ENCODE assay signal across 11 mouse cellular contexts in the genomic region with DNA sequence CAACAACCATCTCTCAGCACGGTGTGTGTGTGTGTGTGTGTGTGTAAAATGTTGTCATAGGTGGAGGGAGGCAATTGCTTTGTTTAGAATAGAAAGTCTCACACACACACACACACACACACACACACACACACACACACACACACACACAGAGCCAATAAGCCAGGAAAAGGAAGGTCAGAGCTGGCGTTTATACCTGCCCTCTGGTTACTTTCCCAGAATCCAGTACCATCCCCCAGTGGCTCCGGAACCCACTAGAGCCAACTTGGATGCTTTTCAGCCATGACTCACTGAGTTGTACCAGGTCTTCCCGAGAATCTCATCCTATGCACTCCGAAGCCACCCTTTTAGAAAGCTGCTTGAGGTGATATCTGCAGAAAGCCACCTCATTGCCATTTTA.
A peak's percentile ranks its signal among the peaks of the same experiment; 100 is the strongest.
DNase-seq lines count a peak whose midpoint lies in the region; ATAC-seq and TF ChIP-seq lines count a peak whose summit lies in the region.
"Had no signal": no experiment of that assay in that cellular context is flagged by ENCODE, and none has a peak within 500 bp of the region (broad histone marks: within the 10 kb centered on the region; RNA-seq: fewer than 3 reads in every experiment).

No protein-coding gene starts in this region.

- no peak overlapping the region for H3K4me2 ChIP-seq in heart, embryonic 16.5 days (ENCODE audit: low read depth, low read length)
- no peak overlapping the region for H3K4me2 ChIP-seq in forebrain, embryonic 13.5 days
- H3K4me2 ChIP-seq: forebrain, embryonic 15.5 days; stomach, embryonic 15.5 days had no signal

- H3K4me3 ChIP-seq in heart, adult 2 months, result no peak overlapping the region
- no peak overlapping the region for H3K4me3 ChIP-seq in heart, embryonic 10.5 days
- H3K4me3 ChIP-seq in heart, embryonic 16.5 days (ENCODE audit: low read length), result no peak overlapping the region
- H3K4me3 ChIP-seq in forebrain, embryonic 13.5 days, result no peak overlapping the region
- H3K4me3 ChIP-seq: forebrain, embryonic 15.5 days; stomach, embryonic 15.5 days had no signal

- peak; percentile 35 to 63 for DNase-seq in heart, adult 2 months
- DNase-seq in heart, embryonic 10.5 days (ENCODE audit: low spot score), result no peak
- peak; percentile 76 for DNase-seq in cerebellum, adult 11 months
- peak; percentile 58 for DNase-seq in lung, postnatal 14 days
- DNase-seq: liver, postnatal 0 days had no signal

- 11% methylated on average over 5 of the region's 5 CpGs for WGBS in heart, adult 2 months
- WGBS in heart, embryonic 10.5 days, result 71% methylated on average over 5 of the region's 5 CpGs
- WGBS in heart, embryonic 16.5 days, result 57% methylated on average over 5 of the region's 5 CpGs
- 81% methylated on average over 5 of the region's 5 CpGs for WGBS in forebrain, embryonic 13.5 days

- H3K27me3 ChIP-seq in heart, adult 2 months (ENCODE audit: control insufficient read depth, insufficient read depth, low read length), result no peaks in the 10 kb centered on the region
- H3K27me3 ChIP-seq in heart, embryonic 10.5 days (ENCODE audit: insufficient read depth, poor library complexity, severe bottlenecking), result no peaks in the 10 kb centered on the region
- H3K27me3 ChIP-seq in heart, embryonic 16.5 days (ENCODE audit: control insufficient read depth, insufficient read depth, low read length), result no peaks in the 10 kb centered on the region
- H3K27me3 ChIP-seq in forebrain, embryonic 13.5 days, result no peaks in the 10 kb centered on the region
- H3K27me3 ChIP-seq: forebrain, embryonic 15.5 days; stomach, embryonic 15.5 days had no signal

- no peaks in the 10 kb centered on the region for H3K9me3 ChIP-seq in heart, embryonic 10.5 days
- no peaks in the 10 kb centered on the region for H3K9me3 ChIP-seq in heart, embryonic 16.5 days (replicated peaks; ENCODE audit: control insufficient read depth, low read length)
- no peaks in the 10 kb centered on the region for H3K9me3 ChIP-seq in forebrain, embryonic 13.5 days (replicated peaks)
- H3K9me3 ChIP-seq: forebrain, embryonic 15.5 days; stomach, embryonic 15.5 days had no signal

- H3K4me1 ChIP-seq in heart, adult 2 months (ENCODE audit: control insufficient read depth, insufficient read depth, low read length), result peaks cover 10% of the 10 kb centered on the region
- peaks cover 26% of the 10 kb centered on the region; the same call in 1 of the 2 replicates for H3K4me1 ChIP-seq in heart, embryonic 10.5 days
- H3K4me1 ChIP-seq in heart, embryonic 16.5 days (ENCODE audit: control insufficient read depth, insufficient read depth, low read length), result peaks cover 22% of the 10 kb centered on the region
- peaks cover 23% of the 10 kb centered on the region for H3K4me1 ChIP-seq in forebrain, embryonic 13.5 days
- H3K4me1 ChIP-seq: stomach, embryonic 15.5 days had no signal

- peak; percentile 62; the same call in 1 of the 2 replicates for TF ChIP-seq EP300 in heart, adult 2 months (IDR thresholded peaks at IDR 0.05; ENCODE audit: insufficient read depth, low read depth, low read length)

- H3K79me2 ChIP-seq in heart, adult 2 months (replicated peaks; ENCODE audit: control insufficient read depth, insufficient read depth, low read length), result no peaks in the 10 kb centered on the region

- TF ChIP-seq POLR2A in heart, adult 2 months (IDR thresholded peaks at IDR 0.05; ENCODE audit: insufficient read depth, low read depth, low read length), result no peak

- H3K27ac ChIP-seq in heart, adult 2 months, result no peak overlapping the region
- H3K27ac ChIP-seq in heart, embryonic 10.5 days, result no peak overlapping the region
- 0 out of 2 replicates have a peak overlapping the region, but pooled peaks have one; percentile 4 for H3K27ac ChIP-seq in heart, embryonic 16.5 days (ENCODE audit: low read length)
- no peak overlapping the region for H3K27ac ChIP-seq in forebrain, embryonic 13.5 days
- H3K27ac ChIP-seq: forebrain, embryonic 15.5 days; stomach, embryonic 15.5 days had no signal

- no peak overlapping the region for H3K9ac ChIP-seq in heart, adult 2 months (ENCODE audit: low read depth, low read length)
- H3K9ac ChIP-seq in heart, embryonic 16.5 days (ENCODE audit: low read length), result no peak overlapping the region
- no peak overlapping the region for H3K9ac ChIP-seq in forebrain, embryonic 13.5 days
- H3K9ac ChIP-seq: forebrain, embryonic 15.5 days; liver, postnatal 0 days; stomach, embryonic 15.5 days had no signal

- intact Hi-C loops in heart, adult 2 months (cut with DNase I), result no loop called here

- no peak for TF ChIP-seq CTCF in heart, adult 2 months (IDR thresholded peaks at IDR 0.05)

- peaks cover 7% of the 10 kb centered on the region for H3K36me3 ChIP-seq in heart, adult 2 months (ENCODE audit: control insufficient read depth, insufficient read depth, low read length)
- H3K36me3 ChIP-seq in heart, embryonic 10.5 days, result no peaks in the 10 kb centered on the region
- no peaks in the 10 kb centered on the region for H3K36me3 ChIP-seq in heart, embryonic 16.5 days (ENCODE audit: control insufficient read depth, insufficient read depth)
- H3K36me3 ChIP-seq in forebrain, embryonic 13.5 days (ENCODE audit: poor library complexity, severe bottlenecking), result no peaks in the 10 kb centered on the region
- H3K36me3 ChIP-seq: forebrain, embryonic 15.5 days; stomach, embryonic 15.5 days had no signal

- no peak for ATAC-seq in heart, embryonic 16.5 days (replicated peaks; ENCODE audit: extremely low read depth, insufficient read depth, low FRiP score)
- no peak for ATAC-seq in forebrain, embryonic 13.5 days
- no peak for ATAC-seq in megakaryocyte progenitor cell, adult 5-6 weeks (replicated peaks; ENCODE audit: poor library complexity)
- ATAC-seq in granulocyte monocyte progenitor cell, adult 5-6 weeks (replicated peaks; ENCODE audit: poor library complexity, severe bottlenecking), result no peak
- ATAC-seq: forebrain, embryonic 15.5 days; liver, postnatal 0 days had no signal
